Mouse (Mus musculus): ENCODE data around the gene Kremen2. TPM values are rescaled to one million over a fixed set of nuclear protein-coding genes. Genes with fewer than 3 reads are reported as not detected.

Kremen2 gene
- polyA plus RNA-seq, 1 experiment = 1.1 TPM

- TF ChIP-seq CTCF (IDR thresholded peaks at IDR 0.05; ENCODE audit: insufficient read depth, low read length) = no peak
These were observed 20.2 kb downstream of the Kremen2 start for GRCm38 (mm10) chr17:23725477-23725876.

DNA sequence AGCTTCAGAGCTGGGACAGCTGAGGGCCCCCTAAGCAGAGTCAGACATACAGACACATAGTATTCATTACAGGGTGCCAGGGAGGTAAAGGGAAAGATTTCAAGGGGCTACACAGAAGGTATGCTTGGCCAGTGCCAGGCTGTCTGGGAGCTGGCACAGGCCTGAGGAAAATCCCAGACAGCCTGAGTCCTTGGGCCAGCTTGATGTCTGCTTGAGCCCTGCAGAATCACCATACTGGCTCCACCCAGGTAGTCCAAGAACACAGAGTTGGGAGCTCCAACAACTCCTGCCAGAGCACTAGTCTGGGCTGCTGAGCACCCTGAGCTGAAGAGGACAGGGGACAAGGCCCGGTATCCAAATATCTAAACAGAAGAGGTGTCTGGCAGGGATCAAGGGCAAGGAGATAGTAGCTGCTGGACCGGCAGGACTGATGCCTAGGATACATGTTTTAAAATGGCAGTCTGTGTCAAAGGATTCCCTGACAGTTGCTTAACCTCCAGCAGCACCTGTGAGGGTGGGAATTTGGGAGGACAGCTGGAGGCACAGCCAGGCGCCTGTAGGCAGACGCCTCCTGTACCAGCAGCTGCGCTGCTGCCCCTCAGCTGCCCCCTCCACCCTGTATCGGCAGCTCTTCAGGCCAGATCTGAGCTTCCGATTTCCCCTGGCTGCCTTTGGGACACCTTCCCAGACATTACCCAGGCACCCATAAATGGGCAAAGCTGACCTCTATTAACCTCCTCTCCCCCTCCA is 23.1 kb downstream of the Kremen2 start, which contains the start of gene 1520401A03Rik:
TSS of gene 1520401A03Rik (minus strand) at position 408 of the 750 bp plus-strand sequence.
- H3K4me3 ChIP-seq (replicated peaks; ENCODE audit: extremely low read depth, low read depth, low read length) = no peak within 1 kb of the TSS
- no peak for DNase-seq
- WGBS = 70% methylated on average over 7 of the region's 7 CpGs
- H3K4me1 ChIP-seq (ENCODE audit: control insufficient read depth, insufficient read depth, low read length) = peaks cover 3% of the 10 kb centered on the region; the same call in 1 of the 2 replicates
- TF ChIP-seq CTCF (IDR thresholded peaks at IDR 0.05; ENCODE audit: insufficient read depth, low read length) (no peak), POLR2A (IDR thresholded peaks at IDR 0.05; ENCODE audit: borderline replicate concordance, extremely low read depth, low read depth, low read length) (no peak)

More at GRCm38 (mm10) chr17:23725477-23725876, 20.2 kb downstream of the Kremen2 start:
- DNase-seq = no peak
- Histone ChIP-seq H3K4me1 (ENCODE audit: control insufficient read depth, insufficient read depth, low read length) (peaks cover 3% of the 10 kb centered on the region; the same call in 1 of the 2 replicates), H3K4me3 (replicated peaks; ENCODE audit: extremely low read depth, low read depth, low read length) (no peak overlapping the region)
- 41% methylated on average over 4 of the region's 4 CpGs for WGBS

DNA sequence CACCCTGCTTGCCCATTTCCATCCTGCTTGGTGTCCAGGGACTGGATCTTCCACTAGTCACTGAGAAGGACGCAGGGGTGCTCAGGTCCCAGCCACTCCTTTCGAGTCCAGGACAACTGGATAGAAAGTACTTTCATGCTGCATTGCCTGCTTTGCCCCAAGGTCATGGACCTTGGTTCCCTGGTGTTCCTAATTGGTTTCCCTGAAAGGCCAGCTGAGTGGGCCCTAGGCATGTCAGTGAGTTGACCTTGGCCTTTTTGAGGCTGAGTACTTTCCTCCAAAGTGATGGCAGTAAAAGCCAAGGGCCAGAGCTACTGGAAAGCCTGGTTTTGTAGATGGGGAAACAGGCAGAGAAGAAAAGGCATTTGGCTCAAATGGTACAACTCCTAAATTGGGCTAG is 23.7 kb downstream of the Kremen2 start:
- no peak overlapping the region for H3K4me3 ChIP-seq (replicated peaks; ENCODE audit: extremely low read depth, low read depth, low read length)
- WGBS = 89% methylated on average over 2 of the region's 2 CpGs
- DNase-seq = no peak
- peaks cover 2% of the 10 kb centered on the region; the same call in 1 of the 2 replicates for H3K4me1 ChIP-seq (ENCODE audit: control insufficient read depth, insufficient read depth, low read length)
- TF ChIP-seq POLR2A (IDR thresholded peaks at IDR 0.05; ENCODE audit: borderline replicate concordance, extremely low read depth, low read depth, low read length) (no peak), CTCF (IDR thresholded peaks at IDR 0.05; ENCODE audit: insufficient read depth, low read length) (no peak)

GRCm38 (mm10) chr17:23719455-23719854 is 26.2 kb downstream of the Kremen2 start:
- Histone ChIP-seq H3K4me1 (ENCODE audit: control insufficient read depth, insufficient read depth, low read length) (no peaks in the 10 kb centered on the region), H3K4me3 (replicated peaks; ENCODE audit: extremely low read depth, low read depth, low read length) (no peak overlapping the region)
- TF ChIP-seq POLR2A (IDR thresholded peaks at IDR 0.05; ENCODE audit: borderline replicate concordance, extremely low read depth, low read depth, low read length) = no peak
- no peak for TF ChIP-seq CTCF (IDR thresholded peaks at IDR 0.05; ENCODE audit: insufficient read depth, low read length)
- 33% methylated on average over 1 of the region's 1 CpGs for WGBS
- DNase-seq = no peak

DNA sequence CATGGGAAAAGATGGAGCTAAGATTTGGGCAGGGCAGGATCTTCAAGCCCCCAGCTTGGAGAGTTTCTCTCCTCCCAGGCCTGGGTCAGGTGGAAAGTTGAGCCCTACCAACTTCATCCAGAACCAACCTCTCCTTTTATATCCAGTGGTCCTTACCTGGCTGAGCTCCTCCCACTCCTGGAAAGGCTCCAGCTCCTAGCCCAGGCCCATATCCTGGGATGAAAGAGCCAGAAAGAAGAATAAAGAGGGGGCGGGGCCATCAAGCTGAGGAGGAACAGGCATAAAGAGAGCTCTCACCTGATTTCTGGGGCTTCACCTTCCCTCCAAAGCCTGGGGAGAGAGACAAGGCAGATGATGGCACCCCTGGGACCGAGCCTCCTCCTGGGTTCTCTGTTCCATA is 28.6 kb downstream of the Kremen2 start:
- TF ChIP-seq POLR2A (IDR thresholded peaks at IDR 0.05; ENCODE audit: borderline replicate concordance, extremely low read depth, low read depth, low read length) (no peak), CTCF (IDR thresholded peaks at IDR 0.05; ENCODE audit: insufficient read depth, low read length) (no peak)
- no peak for DNase-seq
- Histone ChIP-seq H3K4me3 (replicated peaks; ENCODE audit: extremely low read depth, low read depth, low read length) (no peak overlapping the region), H3K4me1 (ENCODE audit: control insufficient read depth, insufficient read depth, low read length) (no peaks in the 10 kb centered on the region)
- WGBS = 42% methylated on average over 2 of the region's 2 CpGs

DNA sequence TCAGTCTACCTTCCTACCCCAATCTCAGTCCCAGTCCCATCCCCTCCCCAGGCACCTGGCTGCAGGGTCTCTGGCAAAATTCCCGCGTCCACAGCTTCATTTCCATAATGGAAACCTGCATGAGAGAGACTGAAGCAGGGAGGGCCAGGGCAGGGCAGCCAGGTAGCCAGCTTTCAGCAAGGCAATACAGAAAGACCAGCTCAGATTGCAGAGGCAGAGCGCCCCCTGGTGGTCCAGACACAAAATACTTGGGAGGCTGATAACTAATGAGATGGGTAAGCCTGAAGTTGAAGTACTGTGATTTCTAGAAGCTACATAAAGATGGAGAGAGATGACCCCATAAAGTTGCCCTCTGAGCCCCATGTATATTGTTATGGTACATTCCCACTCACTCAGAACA is 39.4 kb downstream of the Kremen2 start:
- no peaks in the 10 kb centered on the region for H3K4me1 ChIP-seq (ENCODE audit: control insufficient read depth, insufficient read depth, low read length)
- DNase-seq = peak; percentile 75
- WGBS = 0% methylated on average over 3 of the region's 3 CpGs
- TF ChIP-seq CTCF (IDR thresholded peaks at IDR 0.05; ENCODE audit: insufficient read depth, low read length) (peak; percentile 84), POLR2A (IDR thresholded peaks at IDR 0.05; ENCODE audit: borderline replicate concordance, extremely low read depth, low read depth, low read length) (no peak)
- no peak overlapping the region for H3K4me3 ChIP-seq (replicated peaks; ENCODE audit: extremely low read depth, low read depth, low read length)

DNA sequence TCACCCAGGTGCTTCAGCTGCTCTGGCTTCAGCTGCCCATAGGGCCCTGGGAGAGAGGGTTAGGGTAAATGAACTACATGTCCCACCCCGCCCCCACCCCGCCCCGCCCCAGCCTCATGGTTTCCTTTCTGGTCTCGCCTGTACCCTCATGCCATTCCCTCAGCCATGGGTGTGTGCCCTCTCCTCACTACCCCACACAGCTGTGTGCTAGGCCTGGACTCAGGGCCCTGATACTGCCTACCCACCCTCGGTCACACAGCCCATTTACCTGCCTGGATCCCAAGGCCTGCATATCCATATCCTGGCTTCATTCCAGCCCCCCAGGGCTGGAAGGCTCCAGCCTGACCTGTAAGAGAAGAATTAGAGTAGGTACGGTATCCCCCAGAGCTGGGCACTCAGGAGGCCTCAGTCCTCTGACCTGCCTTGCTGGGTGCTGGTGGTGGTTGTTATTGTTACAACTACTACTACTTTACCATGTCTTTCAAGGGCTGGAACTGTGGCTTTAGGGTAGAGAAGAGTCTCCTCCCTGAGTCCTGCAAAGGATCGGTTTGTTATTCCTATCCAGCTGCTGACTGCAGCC is 40.0 kb downstream of the Kremen2 start:
- DNase-seq = no peak
- Histone ChIP-seq H3K4me3 (replicated peaks; ENCODE audit: extremely low read depth, low read depth, low read length) (no peak overlapping the region), H3K4me1 (ENCODE audit: control insufficient read depth, insufficient read depth, low read length) (no peaks in the 10 kb centered on the region)
- TF ChIP-seq POLR2A (IDR thresholded peaks at IDR 0.05; ENCODE audit: borderline replicate concordance, extremely low read depth, low read depth, low read length) (no peak), CTCF (IDR thresholded peaks at IDR 0.05; ENCODE audit: insufficient read depth, low read length) (no peak)
- 80% methylated on average over 5 of the region's 7 CpGs for WGBS

DNA sequence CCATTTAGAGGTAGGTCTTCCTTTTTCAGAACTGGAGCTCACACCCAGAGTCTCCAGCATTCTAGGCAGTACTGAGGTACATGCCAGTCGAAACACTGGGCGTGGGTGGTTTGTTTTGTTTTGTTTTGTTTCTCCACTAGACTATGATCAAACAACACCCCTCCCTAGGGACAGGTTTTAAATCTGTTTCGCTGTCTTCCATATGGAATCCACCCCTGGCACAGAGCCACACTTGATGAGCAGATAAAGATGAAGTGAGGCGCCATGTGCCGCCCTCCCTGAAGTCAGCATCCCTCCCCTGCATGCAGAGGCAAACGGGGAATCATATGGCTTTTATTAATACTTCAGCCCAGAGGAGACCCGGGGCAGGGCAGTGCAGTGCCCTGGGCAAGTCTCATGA is 40.9 kb downstream of the Kremen2 start:
- no peak for TF ChIP-seq CTCF (IDR thresholded peaks at IDR 0.05; ENCODE audit: insufficient read depth, low read length)
- no peak for TF ChIP-seq POLR2A (IDR thresholded peaks at IDR 0.05; ENCODE audit: borderline replicate concordance, extremely low read depth, low read depth, low read length)
- Histone ChIP-seq H3K4me1 (ENCODE audit: control insufficient read depth, insufficient read depth, low read length) (no peaks in the 10 kb centered on the region), H3K4me3 (replicated peaks; ENCODE audit: extremely low read depth, low read depth, low read length) (no peak overlapping the region)
- DNase-seq = no peak
- 45% methylated on average over 7 of the region's 7 CpGs for WGBS

DNA sequence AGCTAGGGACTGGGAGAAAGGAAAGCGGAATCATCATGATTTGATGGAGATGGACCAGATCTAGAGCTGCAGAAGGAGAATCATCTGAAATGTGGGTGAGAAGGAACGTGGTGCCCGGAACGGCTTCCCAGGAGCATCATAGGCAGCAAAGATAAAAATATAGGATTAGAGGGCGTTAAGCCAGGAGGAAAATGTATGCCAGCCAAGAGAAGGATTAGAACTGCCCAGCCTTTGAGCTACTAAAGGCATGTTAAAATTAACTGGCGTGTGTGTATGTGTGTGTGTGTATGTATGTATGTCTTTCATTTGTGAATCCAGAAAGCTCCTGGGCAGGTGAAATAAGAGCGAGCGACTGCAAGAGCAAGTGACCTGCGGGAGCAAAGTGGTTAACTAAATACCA is 42.3 kb downstream of the Kremen2 start:
- Histone ChIP-seq H3K4me3 (replicated peaks; ENCODE audit: extremely low read depth, low read depth, low read length) (no peak overlapping the region), H3K4me1 (ENCODE audit: control insufficient read depth, insufficient read depth, low read length) (peaks cover 5% of the 10 kb centered on the region)
- no peak for TF ChIP-seq CTCF (IDR thresholded peaks at IDR 0.05; ENCODE audit: insufficient read depth, low read length)
- 83% methylated on average over 9 of the region's 9 CpGs for WGBS
- DNase-seq = no peak

DNA sequence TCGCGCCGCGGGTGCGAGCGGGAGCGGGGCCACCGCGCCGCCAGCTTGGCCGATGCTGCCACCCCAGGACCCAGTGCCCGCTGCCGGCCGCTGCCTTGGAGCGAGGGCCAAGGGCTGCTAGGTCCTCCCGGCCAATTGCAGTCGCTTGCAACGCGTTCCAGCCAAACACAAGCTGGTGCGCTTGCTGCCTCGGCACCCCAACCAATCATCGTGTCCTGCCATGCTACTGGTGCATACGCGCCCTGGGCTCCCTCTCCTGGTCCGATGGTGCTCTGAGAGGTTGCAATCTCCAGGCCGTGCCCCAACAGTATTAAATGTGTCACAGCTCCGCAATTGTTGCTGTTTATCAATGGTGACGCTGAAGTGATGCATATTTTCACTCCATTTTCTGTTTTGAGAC is 45.6 kb downstream of the Kremen2 start:
- no peak for TF ChIP-seq POLR2A (IDR thresholded peaks at IDR 0.05; ENCODE audit: borderline replicate concordance, extremely low read depth, low read depth, low read length)
- peak; percentile 69 for TF ChIP-seq CTCF (IDR thresholded peaks at IDR 0.05; ENCODE audit: insufficient read depth, low read length)
- peak; percentile 80 for DNase-seq
- WGBS = under 1% methylated on average over 24 of the region's 28 CpGs
- Histone ChIP-seq H3K4me1 (ENCODE audit: control insufficient read depth, insufficient read depth, low read length) (peaks cover 5% of the 10 kb centered on the region), H3K4me3 (replicated peaks; ENCODE audit: extremely low read depth, low read depth, low read length) (peak overlapping the region; percentile 40)
